Mouse (Mus musculus) heart, embryonic 10.5 days (tissue): ENCODE measurements around the gene Slc7a6os. TPM values are rescaled to one million over a fixed set of nuclear protein-coding genes. Genes with fewer than 3 reads are reported as not detected.
"Not testable (repeated sequence)": the region's sequence is repeated elsewhere in the genome, so short reads cannot be mapped to it uniquely, and the experiment has no call there.

Experiments used
- DNase-seq: peaks from one replicate; pipeline ENCODE4 v3.0.0-alpha.2; 2017; ENCODE audit warnings: low spot score
- H3K27ac ChIP-seq: fragments of 300-500 bp; sonication (generic); 2 replicates; pipeline ENCODE4 v1.5.1; 2016; ENCODE audit warnings: mild to moderate bottlenecking
- H3K27me3 ChIP-seq: fragments of 300-500 bp; sonication (generic); 2 replicates; pipeline ENCODE4 v1.6.1; 2016; ENCODE audit warnings: mild to moderate bottlenecking; ENCODE audit not compliant: poor library complexity, insufficient read depth, severe bottlenecking
- H3K36me3 ChIP-seq: fragments of 300-500 bp; sonication (generic); 2 replicates; pipeline ENCODE4 v1.6.1; 2016; ENCODE audit warnings: mild to moderate bottlenecking, moderate library complexity
- H3K4me1 ChIP-seq: fragments of 300-500 bp; sonication (generic); 2 replicates; pipeline ENCODE4 v1.6.1; 2016; ENCODE audit warnings: mild to moderate bottlenecking
- H3K4me3 ChIP-seq: fragments of 300-500 bp; sonication (generic); 2 replicates; pipeline ENCODE4 v1.5.1; 2016; ENCODE audit warnings: mild to moderate bottlenecking, moderate library complexity
- H3K9me3 ChIP-seq: fragments of 300-500 bp; sonication (generic); 2 replicates; pipeline ENCODE4 v1.6.1; 2016; ENCODE audit warnings: mild to moderate bottlenecking, moderate library complexity
- WGBS: fragments of 180-500 bp; shearing (Covaris S2); methylation state at CpG from one replicate; pipeline ENCODE4 v1.1.7; 2016; 5-methylcytosine and 5-hydroxymethylcytosine counted together
- polyA plus RNA-seq: library from polyadenylated mRNA; unstranded; fragments of >200 nt; fragmentation: Nextera tagmentation; extraction: Ambion mirVana; gene quantifications from 2 replicates; pipeline ENCODE4 v1.2.1, GENCODE M21; 2016

Gene Slc7a6os
- polyA plus RNA-seq, 1 experiment from 2014 or later: 38.1 TPM

DNA sequence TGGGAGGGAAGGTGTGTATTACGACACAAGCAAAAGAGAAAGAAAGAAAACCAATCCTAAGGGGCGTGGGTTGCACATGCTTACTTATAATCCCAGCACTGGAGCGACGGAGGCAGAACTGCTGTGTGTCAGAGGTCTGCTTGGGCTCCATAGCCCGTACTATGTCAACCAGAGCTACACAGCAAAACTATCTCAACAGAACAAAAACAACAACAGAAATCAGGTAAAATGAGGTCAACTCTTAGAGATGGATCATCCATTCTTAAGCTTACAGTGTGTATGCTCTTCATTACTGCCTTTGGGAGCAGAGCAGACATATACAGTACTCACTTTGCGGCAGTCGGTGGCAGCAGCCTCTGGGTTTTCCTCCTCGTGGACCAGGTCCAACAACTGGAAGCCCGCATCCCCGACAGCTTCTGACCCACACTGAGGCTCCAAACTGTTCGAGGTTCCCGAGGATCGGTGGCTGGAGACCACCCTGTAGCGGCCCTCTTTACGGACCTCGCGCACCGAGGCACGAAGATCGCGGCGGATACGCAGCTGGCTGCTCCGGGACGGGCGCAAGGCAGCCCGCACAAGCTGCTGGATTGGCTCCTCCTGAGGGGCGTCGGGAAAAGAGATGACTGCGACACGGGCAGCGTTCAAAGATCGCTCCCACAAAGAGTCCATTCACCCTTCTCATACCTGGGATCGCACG lies 552 bp downstream of the Slc7a6os start:
- H3K4me3 ChIP-seq: peak overlapping the region; percentile 92
- peaks cover 12% of the 10 kb centered on the region for H3K4me1 ChIP-seq
- WGBS: under 1% methylated on average over 35 of the region's 35 CpGs
- H3K27ac ChIP-seq: peak overlapping the region; percentile 95
- DNase-seq: peak; percentile 78
- H3K27me3 ChIP-seq: no peaks in the 10 kb centered on the region
- H3K36me3 ChIP-seq: peaks cover 58% of the 10 kb centered on the region
- no peaks in the 10 kb centered on the region for H3K9me3 ChIP-seq

DNA sequence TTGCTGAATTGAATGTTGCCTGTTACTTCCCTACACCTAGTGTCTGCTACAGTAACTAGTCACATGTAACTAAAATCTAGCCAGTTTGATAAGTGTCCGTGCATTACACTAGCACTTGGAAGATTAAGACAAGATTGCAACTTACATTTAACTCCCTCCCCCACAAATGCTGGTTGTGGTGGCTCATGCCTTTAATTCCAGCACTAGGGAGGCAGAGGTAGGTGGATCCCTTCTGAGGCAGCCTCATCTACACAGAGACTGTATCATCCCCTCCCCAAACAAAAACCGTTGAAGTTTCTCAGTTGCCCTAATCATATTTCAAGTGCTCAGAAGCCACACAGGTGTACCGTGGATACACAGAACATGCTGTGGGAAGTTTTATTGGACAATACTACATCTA lies 11.1 kb downstream of the Slc7a6os start:
- H3K27me3 ChIP-seq, DNase-seq, H3K9me3 ChIP-seq, H3K27ac ChIP-seq, H3K4me3 ChIP-seq, H3K4me1 ChIP-seq: not testable (repeated sequence)
- 82% methylated on average over 3 of the region's 3 CpGs for WGBS
- peaks cover 93% of the 10 kb centered on the region for H3K36me3 ChIP-seq

GRCm38 (mm10) chr8:106198741-106199140 lies 12.0 kb downstream of the Slc7a6os start:
- WGBS: 19% methylated on average over 1 of the region's 1 CpGs
- DNase-seq: no peak
- no peaks in the 10 kb centered on the region for H3K27me3 ChIP-seq

GRCm38 (mm10) chr8:106194062-106194461 lies 16.7 kb downstream of the Slc7a6os start:
- peaks cover 79% of the 10 kb centered on the region for H3K36me3 ChIP-seq
- peaks cover 11% of the 10 kb centered on the region; the same call in 1 of the 2 replicates for H3K4me1 ChIP-seq
- H3K27ac ChIP-seq: no peak overlapping the region
- no peak for DNase-seq
- no peak overlapping the region for H3K4me3 ChIP-seq
- no peaks in the 10 kb centered on the region for H3K9me3 ChIP-seq
- WGBS: 40% methylated on average over 5 of the region's 5 CpGs
- H3K27me3 ChIP-seq: no peaks in the 10 kb centered on the region

More at GRCm38 (mm10) chr8:106198741-106199140, 12.0 kb downstream of the Slc7a6os start:
- peaks cover 93% of the 10 kb centered on the region for H3K36me3 ChIP-seq
- 0 out of 2 replicates have a peak, but pooled peaks cover 9% of the 10 kb centered on the region for H3K4me1 ChIP-seq
- no peaks in the 10 kb centered on the region for H3K9me3 ChIP-seq
- no peak overlapping the region for H3K4me3 ChIP-seq
- no peak overlapping the region for H3K27ac ChIP-seq

- 60% methylated on average over 6 of the region's 6 CpGs for WGBS
- Histone ChIP-seq H3K9me3 (no peaks in the 10 kb centered on the region), H3K4me1 (peaks cover 11% of the 10 kb centered on the region; the same call in 1 of the 2 replicates), H3K4me3 (no peak overlapping the region), H3K27ac (no peak overlapping the region), H3K27me3 (no peaks in the 10 kb centered on the region), H3K36me3 (peaks cover 78% of the 10 kb centered on the region)
- DNase-seq: no peak
Observed at GRCm38 (mm10) chr8:106193162-106193561, 17.6 kb downstream of the Slc7a6os start.

GRCm38 (mm10) chr8:106191639-106192038 lies 19.1 kb downstream of the Slc7a6os start:
- 43% methylated on average over 5 of the region's 5 CpGs for WGBS
- Histone ChIP-seq H3K36me3 (peaks cover 78% of the 10 kb centered on the region), H3K4me1 (peaks cover 11% of the 10 kb centered on the region; the same call in 1 of the 2 replicates), H3K4me3 (no peak overlapping the region), H3K27me3 (no peaks in the 10 kb centered on the region), H3K27ac (no peak overlapping the region), H3K9me3 (no peaks in the 10 kb centered on the region)
- peak; percentile 75 for DNase-seq

DNA sequence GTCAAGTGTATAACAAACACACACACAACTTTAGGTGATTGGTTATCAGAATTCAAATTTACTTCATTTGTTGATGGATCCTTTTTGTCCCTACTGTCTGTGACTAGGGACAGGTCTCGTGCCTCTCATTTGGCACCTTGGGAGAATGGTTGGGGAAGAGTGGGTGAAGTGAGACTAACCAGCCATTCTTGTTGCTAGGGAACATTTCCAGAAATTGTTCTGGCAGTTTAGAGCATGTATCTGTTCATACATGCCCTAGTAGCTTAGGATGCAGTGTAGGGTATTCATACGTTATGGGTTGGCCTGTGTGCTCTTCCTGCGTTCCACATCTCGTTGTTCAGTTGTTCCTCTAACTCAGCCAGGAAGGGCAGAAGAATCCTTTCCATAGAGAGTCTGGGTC lies 21.6 kb downstream of the Slc7a6os start:
- H3K36me3 ChIP-seq: peaks cover 77% of the 10 kb centered on the region
- H3K4me3 ChIP-seq: no peak overlapping the region
- no peak overlapping the region for H3K27ac ChIP-seq
- peaks cover 5% of the 10 kb centered on the region; the same call in 1 of the 2 replicates for H3K4me1 ChIP-seq
- 88% methylated on average over 4 of the region's 4 CpGs for WGBS
- no peak for DNase-seq
- no peaks in the 10 kb centered on the region for H3K27me3 ChIP-seq
- no peaks in the 10 kb centered on the region for H3K9me3 ChIP-seq

DNA sequence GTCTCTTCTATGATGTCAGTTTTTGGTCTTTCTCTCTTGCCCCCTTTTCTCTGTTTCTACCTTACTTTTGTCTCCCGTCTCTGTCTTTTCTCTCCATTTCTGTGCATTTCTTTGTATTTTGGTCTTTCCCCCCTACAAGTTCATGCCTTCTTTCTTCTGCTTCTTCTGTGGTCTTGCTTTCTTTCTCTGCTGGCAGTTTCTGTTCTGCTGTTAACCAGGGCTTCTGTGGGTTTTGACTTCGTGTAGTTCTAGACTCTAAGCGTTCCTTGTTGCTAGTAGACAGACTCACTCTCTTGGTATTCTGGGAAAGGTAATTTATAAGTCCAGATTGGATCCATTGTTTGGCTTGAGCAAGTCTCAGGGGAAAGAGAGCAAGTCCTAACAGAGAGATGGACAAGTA lies 24.3 kb downstream of the Slc7a6os start:
- WGBS: 90% methylated on average over 3 of the region's 3 CpGs
- Histone ChIP-seq H3K4me3 (no peak overlapping the region), H3K9me3 (no peaks in the 10 kb centered on the region), H3K27me3 (no peaks in the 10 kb centered on the region), H3K27ac (no peak overlapping the region), H3K36me3 (peaks cover 78% of the 10 kb centered on the region), H3K4me1 (no peaks in the 10 kb centered on the region; the same call in 1 of the 2 replicates)
- no peak for DNase-seq

DNA sequence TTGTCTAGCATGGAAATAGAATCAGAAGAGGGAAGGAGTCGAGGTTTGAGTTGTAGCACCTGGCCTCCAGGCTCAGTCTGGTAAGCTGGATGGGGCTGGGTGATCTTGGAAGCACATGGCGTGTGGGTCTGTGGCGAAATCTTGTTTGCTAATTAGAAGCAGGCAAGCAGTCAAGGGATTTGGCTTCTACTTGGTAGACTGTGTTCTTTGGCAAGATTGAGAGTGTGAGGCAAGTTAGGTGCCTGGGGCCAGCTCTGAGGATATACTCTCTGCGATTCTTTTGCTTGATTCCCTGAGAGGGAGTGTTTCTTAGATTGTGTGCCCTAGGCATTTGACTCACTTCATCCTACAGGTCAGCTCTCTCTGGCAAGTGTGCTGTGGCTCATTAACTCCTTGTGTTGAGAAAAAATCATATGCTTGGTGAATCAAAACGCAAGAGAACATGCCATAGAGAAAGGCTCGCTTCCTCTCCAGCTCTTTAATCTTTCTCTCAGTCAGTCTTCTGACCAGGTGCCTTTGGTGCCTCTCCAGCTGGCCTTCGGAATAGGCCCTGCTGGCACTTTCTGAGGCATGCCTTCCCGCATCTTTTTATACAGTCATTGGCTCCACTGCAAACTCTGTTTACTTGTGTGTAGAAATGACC lies 25.0 kb downstream of the Slc7a6os start:
- WGBS: 88% methylated on average over 8 of the region's 8 CpGs
- no peak overlapping the region for H3K4me3 ChIP-seq
- H3K36me3 ChIP-seq: peaks cover 73% of the 10 kb centered on the region
- H3K27me3 ChIP-seq: no peaks in the 10 kb centered on the region
- H3K9me3 ChIP-seq: no peaks in the 10 kb centered on the region
- H3K4me1 ChIP-seq: no peaks in the 10 kb centered on the region
- H3K27ac ChIP-seq: no peak overlapping the region
- DNase-seq: no peak

GRCm38 (mm10) chr8:106178428-106178827 lies 32.3 kb downstream of the Slc7a6os start:
- 70% methylated on average over 2 of the region's 2 CpGs for WGBS
- peaks cover 15% of the 10 kb centered on the region for H3K4me1 ChIP-seq
- no peak overlapping the region for H3K4me3 ChIP-seq
- no peaks in the 10 kb centered on the region for H3K9me3 ChIP-seq
- peaks cover 26% of the 10 kb centered on the region for H3K36me3 ChIP-seq
- H3K27me3 ChIP-seq: no peaks in the 10 kb centered on the region
- no peak for DNase-seq
- no peak overlapping the region for H3K27ac ChIP-seq

- Histone ChIP-seq H3K4me1 (peaks cover 15% of the 10 kb centered on the region), H3K27me3 (no peaks in the 10 kb centered on the region), H3K4me3 (no peak overlapping the region), H3K36me3 (peaks cover 20% of the 10 kb centered on the region), H3K27ac (no peak overlapping the region), H3K9me3 (no peaks in the 10 kb centered on the region)
- no peak for DNase-seq
- 87% methylated on average over 1 of the region's 1 CpGs for WGBS
Observed at GRCm38 (mm10) chr8:106177594-106177993, 33.1 kb downstream of the Slc7a6os start.

DNA sequence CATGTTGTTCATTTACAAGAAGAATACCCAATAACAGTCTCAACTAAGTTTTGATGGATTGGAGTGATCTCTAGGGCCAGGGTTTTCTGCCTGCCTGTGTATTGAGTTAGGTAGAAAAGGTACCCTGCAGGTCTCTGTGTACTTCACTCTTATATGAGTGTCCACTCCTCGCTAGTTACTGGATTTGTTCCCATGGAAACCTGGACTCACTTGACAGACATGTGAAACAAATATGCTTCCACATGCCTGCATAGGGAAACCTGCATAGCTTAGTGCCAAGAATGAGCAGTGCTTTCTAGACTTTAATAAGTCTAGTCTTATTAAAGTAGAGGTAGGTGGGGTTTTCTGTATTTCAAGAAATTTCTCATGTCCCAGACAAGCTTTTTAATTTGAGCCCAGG lies 33.8 kb downstream of the Slc7a6os start:
- no peak overlapping the region for H3K4me3 ChIP-seq
- H3K27me3 ChIP-seq: no peaks in the 10 kb centered on the region
- no peaks in the 10 kb centered on the region for H3K9me3 ChIP-seq
- peaks cover 15% of the 10 kb centered on the region for H3K4me1 ChIP-seq
- peaks cover 14% of the 10 kb centered on the region for H3K36me3 ChIP-seq
- WGBS: 51% methylated on average over 1 of the region's 1 CpGs
- no peak overlapping the region for H3K27ac ChIP-seq
- DNase-seq: no peak

- Histone ChIP-seq H3K9me3 (no peaks in the 10 kb centered on the region), H3K27ac (no peak overlapping the region), H3K4me1 (peaks cover 25% of the 10 kb centered on the region), H3K27me3 (no peaks in the 10 kb centered on the region), H3K36me3 (peaks cover 2% of the 10 kb centered on the region; the same call in 1 of the 2 replicates), H3K4me3 (no peak overlapping the region)
- DNase-seq: no peak
- 87% methylated on average over 3 of the region's 3 CpGs for WGBS
Observed at GRCm38 (mm10) chr8:106173566-106173965, 37.2 kb downstream of the Slc7a6os start.
